Mouse (Mus musculus) ES-E14 (cell line): ENCODE measurements around the gene Fgr. TPM values are rescaled to one million over a fixed set of nuclear protein-coding genes. Genes with fewer than 3 reads are reported as not detected.

Experiments used
- DNase-seq: peaks from one replicate; pipeline ENCODE4 v3.0.0-alpha.2; 2013; ENCODE audit warnings: low read depth, low spot score
- H3K27ac ChIP-seq: 2 replicates; pipeline ENCODE4 v1.5.1; 2012; ENCODE audit warnings: low read depth, mild to moderate bottlenecking, low read length, moderate library complexity, mixed read lengths; ENCODE audit not compliant: poor library complexity, insufficient read depth, severe bottlenecking
- H3K36me3 ChIP-seq: 2 replicates; pipeline ENCODE4 v1.6.1; 2012; ENCODE audit warnings: mild to moderate bottlenecking, low read length, moderate library complexity, mixed read lengths; ENCODE audit not compliant: control insufficient read depth, poor library complexity, insufficient read depth, severe bottlenecking
- H3K4me1 ChIP-seq, 2 experiments: fragments of 150-350 bp in 1 of 2; sonication (generic) in 1 of 2; 2 replicates each; pipeline ENCODE4 v1.6.1; 2012; ENCODE audit warnings: low read length in 2 of 2, mild to moderate bottlenecking in 1 of 2, mixed read lengths in 1 of 2; ENCODE audit not compliant: control insufficient read depth in 2 of 2, insufficient read depth in 2 of 2, poor library complexity in 1 of 2
- H3K4me3 ChIP-seq, 2 experiments: fragments of 150-350 bp in 1 of 2; sonication (generic) in 1 of 2; 2 replicates each; pipeline ENCODE4 v1.5.1; 2012; ENCODE audit warnings: low read length in 2 of 2, low read depth in 1 of 2, mild to moderate bottlenecking in 1 of 2, mixed read lengths in 1 of 2; ENCODE audit not compliant: insufficient read depth in 1 of 2, poor library complexity in 1 of 2, severe bottlenecking in 1 of 2
- H3K9ac ChIP-seq: 2 replicates; pipeline ENCODE4 v1.6.1; 2012; ENCODE audit warnings: low read depth, mild to moderate bottlenecking, low read length, mixed read lengths; ENCODE audit not compliant: poor library complexity, insufficient read depth, severe bottlenecking
- H3K9me3 ChIP-seq: fragments of 150-350 bp; sonication (generic); 2 replicates; pipeline ENCODE4 v1.6.1; 2012; ENCODE audit warnings: low read depth, mild to moderate bottlenecking, low read length; ENCODE audit not compliant: control insufficient read depth, insufficient read depth
- CHD2 ChIP-seq: IDR thresholded peaks from 2 replicates; pipeline ENCODE4 v1.6.1; 2014; ENCODE audit warnings: mild to moderate bottlenecking, low read depth, low read length, inconsistent platforms
- HCFC1 ChIP-seq: IDR thresholded peaks from 2 replicates; pipeline ENCODE4 v1.6.1; 2012; ENCODE audit warnings: low read length, inconsistent platforms, borderline replicate concordance; ENCODE audit not compliant: insufficient read depth
- MAFK ChIP-seq: IDR thresholded peaks from 2 replicates; pipeline ENCODE4 v1.6.1; 2014; ENCODE audit warnings: mild to moderate bottlenecking, low read depth, low read length, inconsistent platforms; ENCODE audit not compliant: insufficient read depth
- ZC3H11A ChIP-seq: IDR thresholded peaks from 2 replicates; pipeline ENCODE4 v1.6.1; 2012; ENCODE audit warnings: low read depth, mild to moderate bottlenecking, inconsistent platforms, low read length, borderline replicate concordance
- ZNF384 ChIP-seq: IDR thresholded peaks from 2 replicates; pipeline ENCODE4 v1.6.1; 2012; ENCODE audit warnings: low read depth, low read length, inconsistent platforms
- in situ Hi-C, 2 experiments: fragments of 600-800 bp; cut with MboI; formaldehyde crosslinking; loops; one replicate each; pipeline ENCODE4 v1.15.1; 2025; ENCODE audit warnings: low sequenced_read_pairs in 2 of 2, inconsistent platforms in 1 of 2; ENCODE audit not compliant: unreplicated experiment in 2 of 2
- total RNA-seq: library from RNA; depleted of rRNA; stranded (reverse); fragments of 300-350 nt; gene quantifications from 2 replicates; pipeline ENCODE4 v1.2.3, GENCODE M21; 2012

Gene Fgr
- total RNA-seq, 1 experiment: 1.8 TPM

DNA sequence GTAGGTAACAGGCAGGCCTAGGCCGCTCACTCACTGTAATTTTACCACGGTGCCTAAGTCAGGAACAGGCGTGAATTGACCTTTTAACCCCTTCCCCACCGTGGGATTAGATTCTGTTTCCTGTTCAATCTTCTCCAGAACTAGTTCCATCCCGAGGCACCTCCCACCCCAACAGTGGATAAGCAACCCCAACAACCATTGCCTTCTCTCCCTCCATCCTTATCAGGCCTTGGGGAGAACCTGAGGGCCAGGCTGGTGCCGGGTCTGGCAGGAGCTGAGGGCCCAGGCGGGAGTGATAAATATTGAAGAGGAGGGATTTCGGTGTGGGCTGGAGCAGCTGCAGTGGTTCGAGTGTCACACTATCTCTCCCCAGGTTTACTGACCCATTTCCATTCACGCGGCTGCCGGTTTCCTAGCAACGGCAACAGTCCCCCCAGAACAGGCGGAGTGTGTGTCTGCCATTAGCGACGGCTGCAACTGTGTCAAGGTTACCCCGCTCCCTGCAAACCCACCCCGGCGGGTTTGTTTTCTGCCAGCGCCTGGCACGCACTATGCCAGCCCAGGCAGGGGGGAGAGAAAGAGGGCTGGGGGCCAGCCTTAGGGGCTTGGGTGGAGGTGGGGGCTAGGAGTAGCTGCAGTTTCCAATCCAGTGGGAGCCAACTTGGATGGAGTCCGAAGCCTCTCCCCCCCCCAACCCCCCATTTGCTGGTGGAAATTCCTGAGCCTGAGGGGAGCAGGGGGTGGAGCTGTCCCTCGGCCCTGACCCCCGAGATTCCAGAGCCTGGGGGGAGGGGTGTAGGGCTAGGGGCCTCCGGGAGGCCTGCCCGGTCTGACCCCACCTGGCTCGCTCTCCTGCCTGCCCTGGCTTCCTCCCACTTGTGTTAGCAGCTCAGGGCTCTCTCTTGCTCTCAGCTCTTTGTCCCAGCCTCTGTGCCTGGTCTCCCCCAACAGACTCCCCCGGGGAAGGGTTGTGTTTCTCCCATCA lies 69.0 kb downstream of the Fgr start:
- Histone ChIP-seq H3K4me1 (peaks cover 18 to 43% of the 10 kb centered on the region in 2 experiments), H3K27ac (peak overlapping the region; percentile 52; the same call in 1 of the 2 replicates), H3K4me3 (peak overlapping the region; percentile 81 to 95), H3K36me3 (peaks cover 15% of the 10 kb centered on the region; the same call in 1 of the 2 replicates), H3K9me3 (no peaks in the 10 kb centered on the region), H3K9ac (peak overlapping the region; percentile 58)
- DNase-seq: no peak
- in situ Hi-C loops: no loop called here
- TF ChIP-seq ZC3H11A (no peak), MAFK (no peak), HCFC1 (no peak), CHD2 (no peak), ZNF384 (no peak)

DNA sequence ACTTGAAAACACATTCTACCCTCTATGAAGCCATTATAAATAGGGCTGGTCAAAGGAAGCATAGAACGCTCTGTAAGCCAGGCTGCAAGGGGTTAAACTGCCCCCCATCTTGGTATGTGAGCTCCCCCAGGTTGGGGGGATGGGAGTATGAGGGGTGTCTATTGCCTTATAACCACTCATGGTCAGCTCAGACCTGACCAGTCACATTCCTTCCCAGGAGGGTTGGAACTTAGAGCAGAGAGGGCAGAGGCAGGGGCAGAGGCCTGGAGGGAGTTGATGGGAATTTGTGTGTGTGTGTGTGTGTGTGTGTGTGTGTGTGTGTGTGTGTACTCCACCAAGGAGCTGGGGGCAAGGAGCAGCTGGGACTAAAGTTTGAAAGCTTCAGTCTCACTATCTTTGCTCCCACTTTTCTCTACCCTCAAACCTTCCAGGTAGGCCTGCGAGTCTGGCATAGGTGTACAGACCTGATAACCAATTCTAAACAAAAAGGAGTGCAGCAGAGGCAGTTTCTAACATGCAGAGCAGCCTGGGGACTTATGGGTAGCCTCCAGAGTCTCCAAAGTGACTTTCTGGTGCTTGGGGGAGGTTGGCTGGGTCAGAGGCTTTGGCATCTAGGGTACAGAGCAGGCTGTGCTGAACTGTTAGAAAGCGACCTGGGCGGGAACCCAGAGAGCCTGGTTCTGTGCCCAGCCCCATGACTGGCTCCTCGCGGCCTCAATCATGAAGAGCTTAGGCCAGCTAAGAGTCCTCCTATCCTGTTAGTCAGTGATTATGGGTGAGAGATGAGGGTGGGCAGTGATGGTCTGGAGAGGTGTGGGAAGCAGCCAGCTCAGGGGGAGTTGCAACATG lies 70.1 kb downstream of the Fgr start:
- DNase-seq: no peak
- H3K9me3 ChIP-seq: no peaks in the 10 kb centered on the region
- peaks cover 15% of the 10 kb centered on the region; the same call in 1 of the 2 replicates for H3K36me3 ChIP-seq
- peaks cover 23 to 45% of the 10 kb centered on the region in 2 experiments for H3K4me1 ChIP-seq
- in situ Hi-C loops: no loop called here
- peak overlapping the region; percentile 40 for H3K9ac ChIP-seq
- peak overlapping the region in 1 of 2 experiments; percentile 95; a peak in 2 of 4 replicates for H3K4me3 ChIP-seq
- TF ChIP-seq ZC3H11A (no peak), HCFC1 (no peak), CHD2 (no peak), ZNF384 (no peak), MAFK (no peak)
- H3K27ac ChIP-seq: peak overlapping the region; percentile 7; the same call in 1 of the 2 replicates

DNA sequence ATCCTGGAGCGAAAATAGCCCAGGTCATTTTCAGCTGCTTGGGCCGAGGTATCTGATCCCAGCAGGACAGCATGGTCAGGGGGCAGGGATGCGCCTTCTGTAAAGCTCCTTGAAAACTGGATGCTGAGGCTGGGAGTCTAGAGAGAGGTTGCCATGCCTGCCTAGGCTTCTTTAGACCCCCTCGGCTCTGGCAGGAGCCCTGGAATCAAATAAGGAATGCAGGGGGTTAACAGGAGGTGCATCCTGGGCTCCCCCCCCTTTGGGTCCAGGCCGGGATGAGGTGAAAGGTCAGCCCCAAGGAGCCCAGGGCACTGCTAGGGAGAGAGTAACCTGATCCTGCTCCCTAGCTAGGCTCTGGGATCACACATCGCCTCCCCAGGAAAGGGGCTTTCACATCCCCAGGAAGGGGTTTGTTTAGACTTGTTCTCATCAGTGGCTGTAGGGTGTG lies 70.8 kb downstream of the Fgr start:
- Histone ChIP-seq H3K4me3 (peak overlapping the region; percentile 4 to 18; a peak in 2 of 4 replicates), H3K4me1 (peaks cover 23 to 50% of the 10 kb centered on the region in 2 experiments)
- DNase-seq: no peak

DNA sequence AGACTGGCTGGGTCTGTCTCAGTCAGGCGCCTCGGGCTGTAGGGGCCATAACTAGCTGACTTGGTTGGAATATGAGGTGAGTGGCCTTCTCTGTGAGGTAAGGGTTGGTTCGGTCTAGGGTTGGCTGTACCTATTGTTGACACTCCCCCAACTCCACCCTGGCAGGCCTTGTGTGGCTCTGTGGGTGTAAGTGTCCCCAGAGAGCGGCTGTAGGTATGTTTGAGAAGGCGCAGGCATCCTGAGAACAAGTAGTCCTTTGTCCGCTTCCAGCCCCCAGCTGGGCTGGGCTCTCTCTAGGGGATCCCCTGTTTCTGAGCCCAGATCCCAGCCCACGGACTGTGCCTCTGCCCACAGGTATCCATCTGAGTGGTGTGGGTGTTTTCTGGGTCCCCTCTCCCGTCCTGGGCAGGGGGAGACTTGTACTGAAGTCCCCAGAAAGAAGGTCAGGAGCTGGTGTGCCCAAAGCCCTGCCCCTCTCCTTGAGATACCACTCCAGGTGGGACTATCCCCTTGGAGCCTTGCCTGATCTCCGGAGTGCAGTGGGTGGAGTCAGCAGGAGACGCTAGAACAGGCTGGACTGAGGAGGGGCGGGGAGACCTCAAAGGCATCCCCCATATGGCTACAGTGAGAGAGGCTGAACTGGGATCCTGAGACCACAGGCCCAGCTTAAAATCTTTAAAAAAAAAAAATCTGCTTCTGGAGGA lies 72.0 kb downstream of the Fgr start:
- no peak for DNase-seq
- in situ Hi-C loops: no loop called here
- H3K9ac ChIP-seq: no peak overlapping the region; the same call in 1 of the 2 replicates
- peaks cover 32% of the 10 kb centered on the region; the same call in 1 of the 2 replicates for H3K36me3 ChIP-seq
- H3K4me1 ChIP-seq: peaks cover 23 to 62% of the 10 kb centered on the region in 2 experiments
- H3K4me3 ChIP-seq: peak overlapping the region; percentile 14 to 39; a peak in 3 of 4 replicates
- no peaks in the 10 kb centered on the region for H3K9me3 ChIP-seq
- TF ChIP-seq CHD2: no peak
- no peak for TF ChIP-seq MAFK
- TF ChIP-seq HCFC1: no peak
- TF ChIP-seq ZC3H11A: no peak
- no peak for TF ChIP-seq ZNF384
- peak overlapping the region; percentile 54; the same call in 1 of the 2 replicates for H3K27ac ChIP-seq

More for the DNA sequence above, 70.8 kb downstream of the Fgr start:
- Histone ChIP-seq H3K27ac (peak overlapping the region; percentile 26), H3K9me3 (no peaks in the 10 kb centered on the region), H3K36me3 (peaks cover 20% of the 10 kb centered on the region; the same call in 1 of the 2 replicates), H3K9ac (peak overlapping the region; percentile 40)
- in situ Hi-C loops: no loop called here
- TF ChIP-seq HCFC1: no peak
- TF ChIP-seq ZC3H11A: no peak
- no peak for TF ChIP-seq MAFK
- no peak for TF ChIP-seq CHD2
